Mouse (Mus musculus) layer of hippocampus, adult 11-12 months (tissue): Measurements from ENCODE around the gene Zfp335.

Source experiments
- DNase-seq: peaks from one replicate; pipeline ENCODE4 v3.0.0; 2022; ENCODE audit warnings: low spot score

Zfp335 gene

DNA sequence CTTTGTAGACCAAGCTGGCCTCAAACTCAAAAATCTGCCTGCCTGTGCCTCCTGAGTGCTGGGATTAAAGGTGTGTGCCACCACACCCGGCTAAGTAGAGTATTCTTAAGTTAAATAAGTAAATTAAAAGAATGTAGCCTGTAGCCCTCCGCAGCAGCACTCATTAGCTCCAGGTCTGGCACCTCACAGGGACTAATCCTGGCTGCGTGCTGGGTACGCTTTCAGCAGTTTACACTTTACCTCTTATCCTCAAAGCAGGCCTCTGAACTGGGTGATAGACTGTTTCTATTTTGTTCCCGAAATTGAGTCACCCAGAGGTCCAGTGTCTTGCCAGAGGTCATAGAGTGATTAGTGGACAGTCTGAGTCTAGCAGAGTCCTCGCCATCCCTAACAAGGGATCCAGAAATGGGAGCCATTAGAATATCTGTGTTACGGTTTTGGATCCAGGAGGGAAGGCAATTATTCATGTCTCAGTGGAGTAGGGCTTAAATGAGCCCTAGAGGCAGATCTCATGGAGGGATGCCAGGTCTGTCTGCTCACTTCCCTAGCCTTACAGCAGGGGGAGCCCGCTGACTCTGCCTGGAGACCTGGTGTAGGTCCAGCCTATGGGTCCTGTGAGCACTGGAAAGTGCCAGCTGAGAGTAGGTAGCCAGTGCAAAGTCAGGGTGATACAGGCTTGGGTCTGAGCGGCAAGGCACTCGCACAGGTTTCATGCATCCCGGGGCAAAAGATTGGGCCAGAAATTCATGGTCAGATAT, 12.7 kb upstream of the Zfp335 start:
- DNase-seq, result peak; percentile 97

DNA sequence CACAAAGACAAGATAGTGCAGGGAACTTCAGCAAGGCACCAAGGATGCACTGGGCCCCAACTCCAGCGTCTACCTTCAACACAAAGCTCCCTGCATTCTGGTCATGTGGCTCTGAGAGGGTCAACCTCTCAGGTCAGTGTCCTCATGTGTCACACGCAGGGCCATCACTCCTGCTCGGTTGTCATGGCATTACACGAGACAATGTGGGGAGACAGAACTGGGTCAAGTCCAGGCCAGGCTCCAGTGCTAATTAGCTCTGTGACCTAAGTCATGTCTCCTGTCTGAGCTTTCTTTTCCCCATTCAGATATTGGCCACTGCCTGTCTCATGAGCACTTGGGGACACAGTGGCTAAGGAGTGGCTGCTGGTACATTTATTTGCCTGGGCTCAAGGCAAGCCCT, 11.7 kb upstream of the Zfp335 start:
- no peak for DNase-seq

DNA sequence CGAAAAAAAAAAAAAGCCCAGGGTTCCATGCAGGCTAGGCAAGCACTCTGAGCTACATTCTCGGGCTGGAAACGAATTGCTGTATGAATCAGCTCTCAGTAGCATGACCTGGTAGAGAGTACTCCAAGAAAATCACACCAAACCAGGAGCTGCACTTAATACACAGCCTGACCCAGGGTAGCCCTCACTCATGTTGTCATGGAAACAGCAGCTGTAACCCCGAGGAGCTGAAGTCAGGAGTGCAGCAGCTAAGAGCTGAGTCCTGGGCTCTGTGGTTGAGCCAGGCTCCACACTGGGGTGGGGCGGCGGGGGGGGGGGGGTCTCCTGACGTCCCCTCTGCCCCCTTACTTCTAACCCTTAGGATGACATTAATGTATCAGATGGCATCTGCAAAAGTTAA, 10.4 kb upstream of the Zfp335 start:
- DNase-seq, result no peak

GRCm38 (mm10) chr2:164918325-164918724, 6.8 kb upstream of the Zfp335 start:
- peak; percentile 31 for DNase-seq

- no peak for DNase-seq
Measured at GRCm38 (mm10) chr2:164917371-164917770, 5.8 kb upstream of the Zfp335 start.

GRCm38 (mm10) chr2:164916820-164917219, 5.3 kb upstream of the Zfp335 start:
- no peak for DNase-seq

GRCm38 (mm10) chr2:164913428-164913786, 1.9 kb upstream of the Zfp335 start:
- peak; percentile 48 for DNase-seq

- DNase-seq, result no peak
Measured at GRCm38 (mm10) chr2:164912749-164913427, 1.3 kb upstream of the Zfp335 start.

DNA sequence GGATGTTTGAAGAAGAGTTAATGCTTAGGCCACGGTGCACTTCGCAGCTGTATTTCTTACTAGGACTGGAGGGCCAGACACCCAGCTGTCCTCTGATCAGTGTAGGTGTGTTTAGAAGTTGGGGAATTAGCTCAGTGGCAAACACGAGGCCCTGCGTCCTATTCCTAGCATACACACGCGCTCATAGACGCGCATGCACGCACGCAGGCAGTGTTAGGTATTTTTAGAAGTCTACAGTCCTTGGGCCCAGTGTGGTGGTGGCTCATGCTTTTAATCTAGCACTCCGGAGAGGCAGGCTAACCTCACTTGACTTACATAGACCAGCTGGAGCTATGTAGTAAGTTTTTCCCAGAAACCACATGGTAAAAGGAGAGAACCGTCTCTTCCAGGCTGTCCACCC, 594 bp upstream of the Zfp335 start:
- peak; percentile 69 for DNase-seq

- DNase-seq, result peak; percentile 22
Measured at GRCm38 (mm10) chr2:164910360-164911061, 1.0 kb downstream of the Zfp335 start.

GRCm38 (mm10) chr2:164909542-164909941, 2.0 kb downstream of the Zfp335 start:
- peak; percentile 42 for DNase-seq

GRCm38 (mm10) chr2:164909100-164909499, 2.5 kb downstream of the Zfp335 start:
- DNase-seq, result no peak

DNA sequence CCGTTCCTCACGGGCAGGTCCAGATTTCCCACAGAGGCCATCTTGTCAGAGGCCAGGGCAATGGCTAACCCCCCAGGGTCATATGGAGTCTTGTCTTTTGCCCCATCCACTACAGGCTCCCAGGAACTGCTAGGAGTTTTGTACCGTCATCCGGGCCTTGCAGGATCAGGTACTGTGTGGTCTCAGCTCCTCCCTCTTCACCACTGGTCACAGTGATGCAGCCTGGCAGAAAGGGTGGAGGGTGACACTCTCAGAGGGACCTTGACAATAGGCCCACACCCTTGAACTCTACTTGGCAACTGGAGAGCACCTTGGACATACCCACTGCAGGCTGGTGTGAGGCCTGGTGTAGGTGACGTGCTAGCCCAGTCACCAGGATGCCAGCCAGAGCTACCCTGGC, 3.5 kb downstream of the Zfp335 start:
- DNase-seq, result no peak

DNA sequence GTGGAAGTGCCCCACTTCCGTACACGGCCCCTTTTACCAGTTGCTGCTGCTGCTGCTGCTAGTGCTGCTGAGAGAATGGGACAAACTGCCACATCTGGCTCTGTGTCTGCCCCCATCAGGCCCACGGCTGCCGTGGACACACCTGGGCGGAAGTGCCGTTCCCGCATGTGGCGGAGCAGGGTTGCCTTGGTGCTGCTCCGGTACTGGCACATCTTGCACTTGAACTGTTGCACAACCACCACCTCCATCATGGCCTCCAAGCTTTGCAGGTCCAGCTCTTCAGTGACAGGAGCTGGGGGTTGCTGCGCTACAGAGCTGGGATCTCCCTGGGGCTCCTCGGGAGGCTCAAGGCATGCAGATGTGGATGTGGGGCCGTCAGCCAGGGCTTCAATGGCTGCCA, 4.0 kb downstream of the Zfp335 start:
- no peak for DNase-seq

DNA sequence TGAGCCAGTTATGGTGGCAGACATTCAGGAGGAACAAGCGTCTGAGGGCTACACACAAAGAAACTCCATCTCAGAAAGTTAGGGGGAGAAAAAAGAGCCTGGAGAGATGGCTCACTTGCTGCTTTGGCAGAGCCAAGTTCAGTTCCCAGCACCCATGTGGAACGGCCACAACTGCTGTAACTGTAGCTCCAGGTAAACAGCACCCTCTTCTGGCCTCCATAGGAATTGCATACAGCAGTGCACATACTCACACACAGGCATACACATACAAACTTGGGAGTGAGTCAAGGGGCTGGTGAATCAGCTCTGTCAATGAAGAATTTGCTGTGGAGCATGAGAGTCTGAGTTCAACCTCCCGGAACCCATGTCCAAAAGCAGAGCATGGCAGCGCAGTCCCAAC, 5.5 kb downstream of the Zfp335 start:
- no peak for DNase-seq

DNA sequence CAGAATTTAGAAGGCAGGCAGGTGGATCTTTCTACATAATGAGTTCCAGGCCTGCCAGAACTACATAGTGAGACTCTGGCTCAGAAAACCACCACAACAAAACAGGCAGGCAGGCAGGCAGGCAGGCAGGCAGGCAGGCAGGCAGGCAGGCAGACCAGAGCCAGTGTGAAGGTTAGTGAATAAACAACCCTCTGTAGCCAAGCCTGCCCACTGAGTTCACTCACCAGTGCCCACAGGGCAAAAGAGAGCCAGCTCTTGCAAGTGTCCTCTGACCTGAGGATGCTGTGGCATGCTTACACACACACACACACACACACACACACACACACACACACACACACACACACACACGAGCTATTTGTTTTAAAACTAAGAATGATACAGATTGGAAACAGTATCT, 8.1 kb downstream of the Zfp335 start:
- DNase-seq, result no peak

- DNase-seq, result no peak
Measured at GRCm38 (mm10) chr2:164901380-164901779, 10.2 kb downstream of the Zfp335 start.

GRCm38 (mm10) chr2:164899723-164900459, 11.7 kb downstream of the Zfp335 start:
- no peak for DNase-seq

DNA sequence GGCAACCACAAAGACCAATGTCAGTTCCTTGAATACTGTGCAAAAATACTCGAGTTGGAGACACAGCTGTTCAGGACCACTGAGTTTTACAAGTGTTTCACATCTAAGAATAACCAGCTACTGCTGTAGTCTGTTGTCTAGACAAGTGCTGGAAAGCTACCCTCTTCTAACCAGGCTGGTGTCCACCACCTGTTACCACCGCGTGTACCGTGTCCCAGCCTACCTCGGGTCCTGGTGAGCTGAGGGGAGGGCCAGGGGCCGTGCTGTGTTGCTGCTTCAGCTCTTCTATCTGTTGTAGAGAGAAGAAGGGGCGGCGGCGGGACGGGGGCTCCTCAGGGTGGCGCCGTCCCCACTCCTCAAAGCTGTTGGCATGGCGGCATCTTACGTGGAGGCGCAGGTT, 12.5 kb downstream of the Zfp335 start:
- DNase-seq, result no peak

GRCm38 (mm10) chr2:164898008-164898407, 13.5 kb downstream of the Zfp335 start:
- no peak for DNase-seq

GRCm38 (mm10) chr2:164895885-164896284, 15.7 kb downstream of the Zfp335 start:
- DNase-seq, result no peak

- no peak for DNase-seq
Measured at GRCm38 (mm10) chr2:164894644-164895043, 16.9 kb downstream of the Zfp335 start.
